Mouse (Mus musculus) spleen, adult 2 months (tissue): ENCODE measurements around the gene Ttc12.

ENCODE experiments used
- CTCF ChIP-seq: fragments of 200-500 bp; IDR thresholded peaks from 2 replicates; pipeline ENCODE4 v1.5.1; 2011; ENCODE audit warnings: mild to moderate bottlenecking, inconsistent platforms; ENCODE audit not compliant: insufficient read depth, insufficient read length, insufficient replicate concordance; ENCODE audit errors: extremely low read depth
- POLR2A ChIP-seq: fragments of 200-500 bp; IDR thresholded peaks from 2 replicates; pipeline ENCODE4 v1.6.1; 2011; ENCODE audit warnings: low read depth, low read length, inconsistent platforms

DNA sequence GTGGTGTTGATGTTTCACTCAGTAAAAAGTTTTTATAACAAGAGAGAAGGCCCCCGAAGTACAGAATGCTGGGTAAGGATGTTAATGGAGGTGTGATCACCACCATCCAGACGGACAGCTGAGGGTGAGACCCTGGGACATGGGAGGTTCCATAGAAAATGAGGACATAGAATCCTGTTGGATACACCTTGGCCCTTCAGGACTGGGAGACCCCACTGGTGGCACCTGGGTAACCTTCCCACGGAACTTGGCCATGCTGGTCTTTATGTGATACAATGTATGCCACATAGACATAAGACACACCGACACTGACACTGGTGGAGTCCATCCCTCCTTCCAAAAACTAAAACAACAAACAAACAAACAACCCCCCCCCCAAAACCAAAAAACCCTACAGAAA lies 16.2 kb upstream of the Ttc12 start:
- TF ChIP-seq CTCF (no peak), POLR2A (no peak)
